Mouse (Mus musculus): ENCODE data around the gene Dlx1. TPM values are rescaled to one million over a fixed set of nuclear protein-coding genes. Genes with fewer than 3 reads are reported as not detected.

The Dlx1 gene
- polyA plus RNA-seq, 1 experiment from 2014 or later: 1.6 TPM

DNA sequence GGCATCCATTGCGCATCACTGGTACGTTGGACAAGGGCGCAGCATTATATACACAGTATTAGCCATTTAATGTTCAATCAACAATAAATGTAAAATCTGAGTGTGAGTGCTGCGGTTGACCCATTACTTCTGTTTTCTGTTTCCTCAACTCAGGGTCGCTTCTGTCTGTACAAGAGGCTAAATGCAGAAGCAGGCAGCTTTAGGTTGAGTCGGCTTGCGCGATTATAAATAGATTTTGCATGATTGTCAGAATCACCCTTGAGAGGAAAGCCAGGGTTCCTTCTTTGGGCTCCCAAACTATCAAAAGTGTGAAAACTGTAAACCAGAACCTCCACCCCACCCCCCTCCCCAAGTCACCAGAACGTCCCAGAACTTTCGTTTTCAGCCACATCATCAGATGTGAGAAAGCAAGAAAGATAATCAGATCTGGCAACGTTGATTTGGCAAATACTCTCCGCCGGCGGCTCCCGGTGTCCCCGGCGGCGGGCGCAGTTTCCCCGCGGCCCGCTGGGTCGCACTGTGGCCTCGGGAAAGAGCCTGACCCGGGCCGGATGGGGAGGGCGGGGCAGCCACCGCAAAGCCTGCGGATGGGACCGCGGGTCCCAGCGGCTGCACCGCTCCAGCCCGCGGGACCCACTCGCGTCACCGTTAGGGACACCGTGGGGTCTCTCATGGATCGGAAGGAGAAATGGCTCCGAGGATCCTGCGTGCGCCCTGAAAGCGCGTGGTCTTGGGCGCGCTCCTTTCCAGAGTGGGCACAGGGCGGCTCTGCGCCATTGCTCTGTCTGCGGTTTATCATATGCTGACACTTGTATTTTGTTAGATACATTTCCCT lies 52.9 kb downstream of the Dlx1 start:
- H3K4me2 ChIP-seq (replicated peaks): peak overlapping the region; percentile 79
- H3K9me3 ChIP-seq: no peaks in the 10 kb centered on the region
- H3K4me1 ChIP-seq: no peaks in the 10 kb centered on the region
- peak; percentile 82 for ATAC-seq (ENCODE audit: low FRiP score, low read depth)
- WGBS: 13% methylated on average over 50 of the region's 50 CpGs
- peak overlapping the region; percentile 51 for H3K4me3 ChIP-seq
- H3K27me3 ChIP-seq (replicated peaks): 0 out of 2 replicates have a peak, but pooled peaks cover 4% of the 10 kb centered on the region
- H3K9ac ChIP-seq: peak overlapping the region; percentile 60
- no peaks in the 10 kb centered on the region for H3K36me3 ChIP-seq
- no peak overlapping the region for H3K27ac ChIP-seq

DNA sequence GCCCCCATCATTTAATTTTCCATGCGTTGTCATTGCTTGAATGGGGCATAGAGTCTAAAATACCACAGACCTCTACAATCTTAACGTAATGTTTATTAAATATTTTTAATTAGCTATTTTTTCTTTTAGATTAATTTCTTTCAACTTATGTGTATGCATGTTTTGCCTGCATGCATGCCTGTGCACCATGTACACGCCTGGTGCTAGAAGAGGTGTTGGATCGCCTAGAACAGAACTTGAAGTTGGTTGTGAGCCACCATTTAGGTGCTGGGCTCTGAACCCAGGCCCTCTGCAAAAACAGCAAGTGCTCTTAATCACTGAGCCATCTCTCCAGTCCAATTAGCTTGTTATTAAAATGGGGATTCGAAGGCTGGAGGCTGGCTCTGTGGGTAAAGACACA lies 53.6 kb downstream of the Dlx1 start:
- H3K27ac ChIP-seq: no peak overlapping the region
- no peaks in the 10 kb centered on the region for H3K36me3 ChIP-seq
- H3K9me3 ChIP-seq: no peaks in the 10 kb centered on the region
- H3K4me3 ChIP-seq: peak overlapping the region; percentile 51
- no peaks in the 10 kb centered on the region for H3K4me1 ChIP-seq
- WGBS: 63% methylated on average over 5 of the region's 5 CpGs
- no peak for ATAC-seq (ENCODE audit: low FRiP score, low read depth)
- peak overlapping the region; percentile 79 for H3K4me2 ChIP-seq (replicated peaks)
- no peak overlapping the region; the same call in 1 of the 2 replicates for H3K9ac ChIP-seq
- H3K27me3 ChIP-seq (replicated peaks): 0 out of 2 replicates have a peak, but pooled peaks cover 4% of the 10 kb centered on the region

Other genes starting within 250 kb of the Dlx1 start
- 45.3 and 46.4 TPM in 2 replicates for gene Slc25a12, start 160.4 kb upstream of the Dlx1 start, polyA plus RNA-seq (2016; fragmentation: Nextera tagmentation; extraction: Ambion mirVana)
- gene Hat1, start 139.2 kb upstream of the Dlx1 start, polyA plus RNA-seq (2016; fragmentation: Nextera tagmentation; extraction: Ambion mirVana): 87.2 and 89.4 TPM in 2 replicates
- 30.5 and 34.3 TPM in 2 replicates for gene Metap1d, start 74.8 kb upstream of the Dlx1 start, polyA plus RNA-seq (2016; fragmentation: Nextera tagmentation; extraction: Ambion mirVana)
- gene Dlx2, start 18.6 kb downstream of the Dlx1 start, polyA plus RNA-seq (2016; fragmentation: Nextera tagmentation; extraction: Ambion mirVana): 1.4 and 1.6 TPM in 2 replicates
- gene Itga6, start 217.5 kb downstream of the Dlx1 start, polyA plus RNA-seq (2016; fragmentation: Nextera tagmentation; extraction: Ambion mirVana): 31.3 and 35.7 TPM in 2 replicates

All from neural tube, embryonic 12.5 days (tissue).